Mouse (Mus musculus) right cerebral cortex, adult 18-20 months (tissue): ENCODE measurements around the gene Gm9821.

Experiments
- DNase-seq: peaks from one replicate; pipeline ENCODE4 v3.0.0; 2022; ENCODE audit warnings: mixed read lengths

The Gm9821 gene

DNA sequence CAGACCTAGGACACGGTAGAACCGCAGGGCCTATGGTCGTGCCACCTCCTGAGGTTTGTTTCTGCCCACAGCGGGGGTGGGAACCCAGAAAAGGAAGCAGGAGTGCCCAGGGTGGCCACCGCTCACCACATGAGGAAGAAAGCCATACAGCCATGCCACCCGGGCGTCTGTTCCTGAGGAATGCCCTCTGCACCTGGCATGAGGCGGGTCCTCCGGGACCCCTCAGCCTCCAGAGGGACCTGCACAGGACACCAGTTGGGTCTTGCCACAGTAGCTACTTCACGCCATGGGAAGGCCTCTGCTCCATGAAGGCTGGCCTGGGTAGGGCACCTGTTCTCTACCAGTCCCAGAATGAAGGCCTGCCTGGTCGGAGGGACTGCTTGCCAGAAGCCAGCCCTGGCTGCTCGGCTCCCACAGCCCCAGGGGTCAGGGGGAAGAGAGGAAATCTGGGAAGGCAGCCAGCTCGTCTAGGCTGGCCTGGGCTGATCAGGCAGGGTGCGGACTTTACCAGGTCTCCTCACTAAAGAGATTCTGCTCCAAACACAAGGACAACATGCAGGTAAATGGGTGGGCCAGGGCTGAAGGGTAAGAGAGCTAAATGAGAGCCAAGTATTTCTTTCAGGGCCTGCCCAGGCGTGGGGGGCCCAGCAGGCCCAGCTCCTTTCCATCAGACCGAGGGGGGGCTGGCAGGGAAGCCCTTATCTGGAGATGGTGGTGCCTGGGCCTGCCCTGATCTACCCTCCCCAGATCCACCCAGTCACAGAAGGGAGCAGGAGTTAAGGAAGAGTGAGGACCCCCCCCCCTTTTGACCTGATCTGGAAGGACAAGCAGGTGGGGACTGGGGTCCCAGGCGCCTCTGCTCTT is 4.1 kb downstream of the Gm9821 start:
- no peak for DNase-seq

DNA sequence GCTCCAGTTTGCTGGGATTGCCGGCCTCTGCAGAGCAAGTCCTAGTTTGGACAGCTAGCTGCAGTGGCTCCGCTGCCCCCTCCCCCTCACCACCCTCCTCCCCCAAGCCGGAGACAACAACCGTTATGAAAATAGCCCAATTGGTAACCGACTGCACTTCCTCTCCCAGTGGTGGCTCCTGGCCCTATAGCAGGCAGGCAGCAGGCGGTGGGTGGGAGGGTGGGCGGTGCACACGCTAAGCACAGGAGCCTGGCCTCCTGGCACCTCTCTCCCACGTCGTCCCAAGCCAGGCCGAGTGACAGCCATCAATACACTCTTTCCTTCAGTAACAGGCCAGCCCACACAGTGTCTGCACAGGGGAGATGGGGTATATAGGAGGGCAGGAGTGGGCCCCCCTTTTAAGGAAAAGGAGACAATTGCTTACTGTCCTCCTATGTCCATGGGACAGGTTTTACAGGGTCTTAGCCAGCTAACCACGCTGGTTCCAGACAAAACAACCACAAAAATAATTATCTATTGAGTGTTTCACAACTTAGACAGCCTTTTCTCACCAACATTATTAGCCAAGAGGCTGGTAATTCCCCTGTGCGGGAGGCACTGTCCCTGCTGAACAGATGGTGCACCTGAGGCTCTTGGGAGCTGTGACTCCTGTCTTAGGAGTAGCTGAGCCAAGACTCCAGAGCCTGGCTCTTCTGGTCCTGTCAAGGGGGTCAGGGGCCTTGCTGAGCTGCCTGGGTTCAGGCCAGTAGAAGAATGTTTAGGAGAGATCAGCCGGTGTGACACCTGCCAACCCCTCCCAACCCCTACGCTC is 5.0 kb downstream of the Gm9821 start:
- no peak for DNase-seq

DNA sequence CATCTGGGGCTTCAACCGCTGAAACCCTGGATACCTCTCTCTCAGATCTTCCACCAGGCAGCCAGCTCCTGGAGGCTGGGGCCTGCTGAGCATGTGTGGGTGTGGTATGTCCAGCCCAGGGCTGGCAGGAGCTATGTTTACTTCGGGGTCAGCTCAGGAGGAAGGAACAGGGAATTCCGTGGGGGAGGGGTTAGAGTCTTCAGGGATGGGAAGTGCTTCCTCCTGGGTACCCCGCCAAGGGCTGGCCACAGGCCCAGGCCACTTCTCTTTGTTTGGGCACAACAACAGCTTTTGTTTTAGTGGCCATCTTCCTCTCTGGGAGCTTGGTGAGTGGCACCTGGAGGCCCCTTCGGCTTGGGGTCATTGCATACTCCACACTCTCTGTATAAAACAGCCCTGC is 8.3 kb downstream of the Gm9821 start:
- DNase-seq, result no peak

DNA sequence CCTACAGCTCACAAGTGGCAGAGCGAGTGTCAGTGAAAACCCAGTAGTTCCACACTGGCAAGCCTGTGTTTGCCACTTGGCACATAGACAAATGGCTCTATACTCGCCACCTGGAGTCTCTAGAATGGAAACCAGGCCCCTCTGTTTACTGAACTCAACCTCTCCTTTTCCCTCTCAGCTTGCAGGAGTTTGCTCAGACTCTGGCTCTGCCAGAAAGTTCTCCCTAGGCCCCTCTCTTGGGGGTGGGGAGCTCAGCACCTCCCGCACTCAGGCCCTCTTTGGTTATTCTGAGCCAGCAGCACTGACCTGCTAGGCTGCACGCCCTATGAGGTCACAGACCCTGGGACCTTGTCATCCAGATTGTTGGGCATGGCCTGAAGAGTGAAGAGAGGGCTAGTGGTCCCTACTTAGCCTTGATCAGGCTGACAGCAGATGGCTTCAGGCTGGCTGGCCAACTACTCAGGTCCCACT is 9.7 kb downstream of the Gm9821 start:
- DNase-seq, result no peak

DNA sequence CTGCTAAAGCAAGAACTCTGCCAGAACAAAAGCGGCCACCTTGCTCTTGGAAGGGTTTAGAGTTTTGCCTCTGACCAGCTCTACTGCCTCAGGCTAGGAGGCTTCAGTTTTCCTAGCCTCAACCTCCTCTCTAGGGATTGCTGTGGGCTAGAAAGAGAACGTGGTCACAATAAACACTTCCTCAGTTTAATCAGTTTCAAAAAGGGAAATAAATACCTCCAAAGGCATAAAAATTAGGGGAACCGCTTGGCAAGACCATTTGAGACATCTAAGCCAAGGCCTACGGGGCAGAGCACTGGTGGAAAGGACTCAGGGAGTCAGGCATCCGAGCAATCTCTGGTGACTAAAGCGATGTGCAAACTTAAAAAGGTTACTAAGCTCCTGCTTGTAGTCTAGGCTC is 10.4 kb downstream of the Gm9821 start:
- DNase-seq, result no peak

DNA sequence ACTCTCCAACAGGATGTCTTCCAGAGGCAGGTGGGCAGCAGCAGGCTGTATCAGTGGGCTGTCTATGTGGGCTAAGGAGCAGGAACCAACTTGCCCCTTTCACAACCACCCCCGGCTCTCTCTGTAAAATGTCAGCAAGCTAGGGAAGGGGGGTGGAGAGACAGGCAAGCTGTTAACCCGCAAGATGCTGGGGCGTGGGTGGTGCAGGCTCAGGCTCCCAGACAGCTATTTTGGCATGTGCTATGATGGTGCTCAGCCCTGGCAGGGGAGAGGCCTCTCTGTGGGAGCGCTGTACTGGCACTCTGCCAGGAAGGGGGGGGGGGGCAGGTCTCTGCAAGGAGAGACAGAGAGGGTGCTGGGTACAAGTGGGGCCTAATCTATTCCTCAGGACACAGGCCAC is 11.6 kb downstream of the Gm9821 start:
- DNase-seq, result peak; percentile 94

DNA sequence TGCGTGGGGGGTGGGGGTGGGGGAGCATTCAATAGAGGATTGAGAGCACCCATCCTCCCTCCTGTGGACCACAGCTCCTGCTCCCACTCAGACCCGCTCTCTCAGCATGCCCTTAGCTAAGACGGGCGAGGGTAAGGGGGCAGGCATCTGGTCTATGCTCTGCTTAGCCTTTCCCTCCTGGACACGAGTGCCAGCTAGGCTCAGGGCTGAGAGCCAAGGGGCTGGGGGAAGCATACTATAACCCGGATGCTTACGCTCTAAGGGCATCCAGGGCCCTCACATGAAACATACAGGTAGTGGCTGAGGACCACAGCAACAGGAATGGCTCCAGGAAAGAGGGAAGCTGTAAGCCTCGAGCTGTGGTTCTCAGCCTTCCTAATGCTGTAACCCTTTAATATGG is 12.5 kb downstream of the Gm9821 start:
- DNase-seq, result no peak

DNA sequence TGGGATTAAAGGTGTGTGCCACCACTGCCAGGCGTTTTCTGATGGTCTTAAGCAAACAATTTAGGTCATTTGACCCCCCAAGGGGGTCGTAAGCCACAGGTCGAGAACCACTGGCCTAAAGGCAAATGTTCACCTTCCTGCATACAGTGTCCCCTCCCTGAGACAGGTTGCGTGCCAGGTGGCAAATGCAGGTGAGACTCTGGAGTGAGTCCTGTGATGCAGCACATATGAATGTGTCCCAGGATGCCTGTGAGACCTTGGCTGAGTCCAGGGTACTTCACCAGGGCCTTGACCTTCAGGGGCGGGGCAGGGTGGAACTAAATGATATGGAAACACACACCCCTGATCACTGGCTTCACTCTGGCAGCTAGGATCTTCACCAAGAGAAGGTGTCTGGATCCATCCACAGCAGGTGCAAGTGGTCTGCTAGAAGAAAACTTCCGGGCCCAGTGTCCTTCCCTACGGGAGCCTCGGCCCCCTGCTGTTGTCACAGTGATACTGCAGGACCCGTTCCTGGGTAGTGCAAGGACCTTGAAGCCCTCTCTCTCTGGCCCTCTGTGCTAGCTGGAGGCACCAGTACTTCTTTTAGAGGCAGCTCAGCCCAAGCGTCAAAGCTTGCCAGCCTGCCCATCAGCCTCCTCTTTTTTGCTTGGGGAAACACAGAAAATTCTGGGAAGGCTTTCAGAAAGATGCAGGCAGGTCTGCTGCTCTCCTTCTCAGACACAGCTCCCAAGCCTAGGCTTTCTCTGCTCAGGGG is 13.4 kb downstream of the Gm9821 start:
- no peak for DNase-seq

DNA sequence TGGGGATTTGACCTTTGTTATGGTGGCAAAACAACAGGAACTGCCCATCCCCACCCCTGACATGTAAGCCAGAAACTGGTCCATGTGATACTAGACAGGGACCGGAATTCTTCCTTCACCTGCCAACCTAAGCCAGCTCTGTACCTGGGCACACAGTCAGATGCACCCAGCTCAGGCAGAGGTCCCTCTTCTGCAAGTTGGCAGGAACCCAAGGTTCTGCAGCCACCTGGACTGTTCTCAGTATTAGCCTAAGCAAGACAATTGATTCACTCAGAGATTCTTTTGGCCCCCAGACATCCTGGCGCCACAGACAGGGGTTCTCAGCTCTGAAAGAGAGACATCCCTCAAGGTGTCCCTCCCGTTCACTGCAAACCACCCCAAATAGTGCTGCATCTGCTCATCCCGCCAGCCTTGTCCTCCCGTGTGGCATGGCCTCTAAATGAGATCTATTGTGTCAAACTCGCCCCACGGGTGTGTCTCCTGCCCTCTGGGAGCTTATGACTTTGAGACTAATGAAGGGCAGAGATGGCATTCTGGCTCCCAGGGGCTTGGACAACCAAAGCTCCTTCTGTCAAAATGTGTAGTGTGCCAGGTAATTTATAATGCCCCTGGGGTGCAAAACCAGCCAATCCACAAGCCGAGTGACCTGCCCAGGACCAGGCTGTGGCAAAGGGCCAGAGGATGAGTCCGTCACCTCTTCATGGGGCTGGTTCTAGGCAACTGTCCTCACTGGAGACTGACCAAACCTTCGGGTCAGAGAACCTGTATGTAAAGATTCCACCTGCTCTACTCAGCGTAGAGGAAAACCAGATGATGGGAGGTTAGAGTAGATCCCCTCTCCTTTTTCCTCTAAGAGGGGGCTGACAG is 14.3 kb downstream of the Gm9821 start:
- DNase-seq, result no peak

DNA sequence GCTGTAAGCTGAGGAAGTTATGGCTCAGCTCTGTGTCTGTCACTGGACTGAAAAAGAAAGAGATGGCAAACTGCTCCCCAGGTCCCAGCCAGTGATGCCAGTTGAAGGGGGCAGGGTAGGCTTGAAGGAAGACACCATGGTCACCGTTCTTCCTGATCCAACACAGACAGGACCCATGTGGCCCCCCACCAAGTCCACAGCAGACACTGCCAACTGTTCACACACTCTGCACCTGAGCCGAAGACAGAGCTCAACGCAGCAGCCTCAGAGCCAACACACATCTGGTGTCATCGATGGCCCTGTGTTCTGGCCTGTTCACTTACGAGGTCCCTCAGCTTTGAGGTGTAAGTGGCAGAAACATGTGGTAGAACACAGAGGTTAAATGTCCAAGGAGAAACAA is 15.0 kb downstream of the Gm9821 start:
- no peak for DNase-seq

DNA sequence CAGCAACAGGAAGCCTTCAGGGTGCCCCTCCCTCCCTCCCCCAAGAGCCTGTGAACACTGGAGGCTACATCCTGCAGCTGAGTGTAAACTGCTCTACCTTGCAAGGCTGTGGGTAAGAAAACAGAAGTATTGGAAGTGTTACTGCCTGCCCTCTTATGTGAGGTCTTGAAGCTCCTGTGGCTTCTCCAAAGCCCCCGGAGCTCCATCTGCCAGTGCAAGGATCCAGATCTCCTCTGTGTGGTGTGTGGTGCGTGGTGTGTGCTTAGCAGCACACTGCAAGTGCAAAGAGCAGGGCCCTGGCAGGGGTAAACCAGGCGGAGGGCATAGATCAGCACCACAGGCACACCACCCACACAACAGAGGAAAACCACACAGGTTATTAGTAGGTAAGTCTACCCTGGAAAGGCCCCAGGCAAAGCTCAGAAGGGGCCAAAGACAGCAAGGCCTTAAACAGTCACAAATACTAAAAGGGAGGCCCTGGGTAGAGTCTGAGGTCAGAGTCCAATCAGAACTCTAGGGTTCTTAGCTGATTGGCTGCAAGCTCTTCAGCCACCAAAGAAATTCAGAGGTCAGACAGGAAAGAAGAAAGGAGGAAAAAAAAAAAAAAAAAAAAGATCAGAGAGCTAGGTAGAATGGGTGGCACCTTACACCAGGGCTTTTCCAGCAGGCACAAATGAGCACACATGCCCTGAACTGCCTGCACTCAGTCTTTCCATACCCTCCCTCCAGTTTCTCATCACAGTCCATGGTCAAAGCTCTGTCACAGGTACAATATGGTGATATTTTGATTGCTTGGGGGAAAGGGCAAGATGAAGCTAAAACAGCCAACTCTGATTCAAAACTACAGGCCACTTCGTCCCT is 16.6 kb downstream of the Gm9821 start:
- no peak for DNase-seq

DNA sequence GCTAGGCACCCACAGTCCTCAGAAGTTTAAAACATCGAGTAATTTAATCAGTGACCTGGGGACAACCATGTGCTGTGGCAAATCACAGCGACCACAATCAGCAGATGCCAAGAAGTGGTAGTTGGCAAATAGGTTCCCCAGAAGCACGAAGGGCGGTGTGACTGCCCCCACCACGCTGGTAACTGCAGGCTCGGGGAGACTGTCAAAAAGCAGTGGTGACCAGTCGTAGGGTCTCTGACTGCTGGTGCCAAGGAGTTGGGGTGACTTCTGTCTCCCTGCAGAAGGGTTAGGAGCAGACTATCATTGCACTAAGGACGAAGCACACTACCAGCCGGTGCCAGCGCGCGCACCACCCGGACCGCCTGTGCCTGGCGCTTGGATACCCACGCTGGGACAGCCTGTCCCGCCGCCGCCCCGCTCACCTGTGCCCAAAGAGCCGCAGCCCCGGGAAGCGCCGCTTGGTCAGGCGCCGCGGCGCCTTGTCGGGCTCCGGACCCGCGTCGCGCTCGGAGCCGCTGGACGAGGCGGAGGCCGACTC is 17.4 kb downstream of the Gm9821 start:
- no peak for DNase-seq

DNA sequence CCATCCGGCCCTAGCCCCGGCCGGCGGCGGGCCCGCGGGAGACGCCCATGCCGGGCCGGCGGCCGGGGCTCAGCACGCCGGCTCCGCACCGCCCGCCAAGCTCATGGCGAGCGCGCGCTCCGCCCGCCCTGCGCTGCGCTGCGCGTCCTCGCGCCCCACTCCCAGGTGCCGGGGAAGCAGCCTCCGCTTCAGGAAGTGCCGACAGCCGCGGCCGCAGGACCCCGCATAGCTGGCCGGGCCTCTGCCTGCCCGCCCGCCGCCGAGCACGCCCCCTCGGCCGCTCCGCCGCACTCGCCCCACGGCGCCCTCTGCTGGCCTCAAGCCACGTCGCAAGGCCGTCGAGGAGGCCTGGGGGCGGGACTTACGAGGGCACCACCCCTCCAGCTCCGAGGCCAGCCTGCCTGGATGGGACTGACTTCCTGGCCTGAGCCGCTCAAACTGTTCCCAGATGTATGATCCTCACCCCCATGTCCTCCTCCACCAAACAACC is 18.0 kb downstream of the Gm9821 start:
- peak; percentile 95 for DNase-seq

DNA sequence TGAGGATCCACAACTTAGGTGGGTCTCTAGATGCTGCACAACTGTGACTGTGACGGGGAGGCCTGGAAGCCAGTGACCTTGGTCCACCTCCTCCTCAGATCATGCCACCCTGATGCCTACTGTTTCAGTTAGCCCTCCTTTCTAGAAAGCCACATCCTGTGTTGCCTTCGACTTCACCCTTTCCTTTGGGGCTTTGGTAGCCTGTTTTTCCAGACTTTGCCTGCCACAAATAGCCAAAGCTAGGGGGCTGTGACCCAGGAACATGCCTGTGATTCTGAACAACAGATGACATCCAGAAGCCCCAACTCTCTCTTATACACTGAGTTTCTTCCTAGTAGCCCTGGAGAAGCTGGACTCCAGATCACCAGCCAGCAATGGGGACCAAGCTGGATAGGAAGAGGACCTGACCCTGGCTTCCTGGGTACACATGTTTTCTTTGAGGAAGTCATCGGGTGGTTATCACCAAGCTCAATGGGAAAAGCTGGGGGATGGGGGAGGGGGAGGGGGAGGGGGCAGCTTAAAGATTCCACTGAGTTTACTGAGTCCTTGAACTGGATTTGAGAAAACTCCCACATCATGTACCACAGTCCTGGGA is 19.2 kb downstream of the Gm9821 start:
- DNase-seq, result no peak

DNA sequence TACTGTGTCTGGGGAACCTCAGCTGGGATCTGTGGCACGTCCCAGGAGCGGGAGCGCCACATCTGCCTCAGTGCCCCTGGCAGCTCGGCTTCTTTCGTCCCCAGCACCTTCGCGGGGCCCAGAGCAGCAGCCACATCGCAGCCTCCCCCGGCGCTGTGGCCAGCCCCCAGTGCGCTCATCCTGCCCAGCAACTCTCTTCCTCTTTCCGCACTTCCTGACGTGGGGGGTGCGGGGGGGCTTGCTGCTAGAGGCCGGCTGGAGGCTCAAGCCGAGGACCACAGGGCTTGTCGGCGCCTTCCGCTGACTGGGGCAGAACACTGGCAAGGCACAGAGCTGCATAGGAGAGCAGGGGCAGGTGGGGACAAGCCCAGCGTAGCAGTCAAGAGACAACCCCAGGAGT is 19.9 kb downstream of the Gm9821 start:
- DNase-seq, result no peak

DNA sequence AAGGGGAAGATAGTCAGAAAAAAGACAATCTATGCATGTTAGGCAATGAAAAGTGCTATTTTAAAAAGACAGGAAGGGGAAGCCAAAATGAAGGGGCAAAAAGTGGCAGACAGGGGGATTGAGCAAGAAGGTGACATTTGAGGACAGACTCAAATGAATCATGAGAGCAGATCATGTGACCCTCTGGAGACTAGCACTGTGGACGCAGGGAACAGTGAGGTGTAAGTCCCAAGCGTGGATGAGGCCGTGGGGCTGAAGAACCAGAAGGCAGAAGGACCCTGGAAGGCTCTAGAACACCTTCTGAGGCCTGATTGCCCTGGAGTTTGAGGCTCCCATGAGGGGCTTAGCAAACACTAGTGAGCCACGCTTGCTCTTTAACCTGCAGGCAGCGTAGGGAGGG is 20.9 kb downstream of the Gm9821 start:
- no peak for DNase-seq

DNA sequence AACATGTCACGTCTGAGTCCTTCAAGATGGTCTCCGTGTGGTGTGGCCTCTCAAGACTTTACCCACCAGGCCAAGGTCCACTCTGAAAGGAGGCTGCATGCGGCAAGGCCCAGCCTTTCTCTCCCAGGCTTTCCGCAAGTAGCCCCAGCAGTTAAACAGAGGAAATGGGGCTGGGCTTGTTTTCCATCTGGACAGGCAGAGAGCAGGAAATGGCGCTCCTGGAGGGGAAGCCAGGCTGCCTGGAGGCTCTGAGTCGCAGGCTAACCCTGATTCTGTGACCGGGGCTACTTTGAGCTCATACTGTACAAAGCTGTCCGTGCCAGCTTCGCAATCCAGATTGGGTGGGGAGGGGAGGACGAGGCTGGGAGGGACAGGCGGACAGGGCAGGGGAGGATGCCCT is 22.5 kb downstream of the Gm9821 start:
- no peak for DNase-seq

DNA sequence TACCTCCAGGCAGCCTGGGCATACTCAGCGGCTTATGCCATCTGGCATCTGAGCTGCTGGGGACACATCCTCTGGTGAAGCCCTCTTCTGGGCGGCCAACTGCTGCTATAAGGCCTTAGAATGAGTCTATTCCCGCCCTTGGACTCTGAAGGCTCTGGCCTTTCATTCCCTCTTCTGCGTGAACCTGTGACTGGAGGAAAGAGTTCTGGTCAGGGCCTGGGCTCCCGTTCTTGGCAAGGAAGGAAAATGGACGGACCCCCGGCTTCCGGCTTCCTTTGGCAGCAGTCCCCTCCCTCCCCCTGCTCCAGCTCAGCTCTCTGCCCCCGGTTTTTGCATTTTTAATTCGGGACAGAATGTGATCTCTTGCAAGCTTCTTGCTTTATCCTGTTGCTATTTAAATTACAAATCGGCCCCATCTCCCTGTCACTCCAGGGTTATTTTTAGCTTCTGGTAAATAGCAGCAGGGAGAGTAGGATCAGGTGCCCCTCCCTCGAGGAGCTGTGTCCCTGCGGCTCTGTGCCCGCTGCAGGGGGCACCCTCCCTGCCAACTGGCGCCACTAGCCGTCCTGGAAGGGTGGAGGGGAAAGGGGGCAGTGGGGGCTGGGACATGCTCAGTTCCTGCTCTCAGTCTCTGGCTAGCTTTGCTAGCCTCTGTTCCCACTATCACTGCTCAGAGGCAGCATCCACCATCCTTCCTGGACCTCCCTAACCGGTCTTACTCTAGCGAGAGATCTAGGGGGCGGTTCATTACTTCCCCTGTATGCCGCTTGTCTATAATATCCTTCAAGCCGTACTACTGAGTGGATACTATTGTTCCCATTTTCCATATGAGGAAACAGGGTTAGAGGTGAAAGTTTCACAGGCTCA is 26.0 kb downstream of the Gm9821 start:
- peak; percentile 79 for DNase-seq

DNA sequence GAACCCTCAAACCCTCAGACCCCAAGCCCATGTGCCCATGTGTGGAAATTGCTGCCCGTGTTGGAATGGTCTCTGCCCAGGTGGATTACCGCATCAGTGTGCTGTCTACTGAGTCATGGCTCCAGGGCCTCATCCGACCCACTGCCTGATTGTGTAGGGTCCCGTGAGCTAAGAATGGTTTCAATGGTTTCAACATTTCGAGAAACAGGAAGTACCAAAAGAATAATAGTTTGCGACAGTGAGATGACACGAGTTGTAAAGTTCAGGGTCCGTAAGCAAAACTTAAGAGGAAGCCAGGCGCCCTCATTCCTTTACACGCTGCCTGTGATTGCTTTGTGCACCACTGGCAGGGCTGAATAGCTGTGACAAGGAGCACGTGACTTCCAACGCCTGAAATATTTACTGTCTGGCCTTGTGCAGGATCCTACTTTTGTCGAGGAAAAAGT is 26.6 kb downstream of the Gm9821 start:
- DNase-seq, result no peak
